Mouse (Mus musculus) urinary bladder, adult 18-20 months (tissue): ENCODE measurements at regions not wholly inside any gene's neighbourhood (a gene's known extent, or its start where the extent isn't known, plus 50 kb on each side); places are given as distances from the start of the nearest gene placed in this dataset.

Source experiments
- DNase-seq, 2 experiments: peaks; one replicate each; pipeline ENCODE4 v3.0.0; 2022; ENCODE audit warnings: low spot score in 2 of 2, mixed read lengths in 2 of 2

GRCm38 (mm10) chr6:143287322-143287721 is 120.3 kb downstream of the Etnk1 start:
- no peak for DNase-seq

- no peak for DNase-seq
These were observed 121.6 kb downstream of the Etnk1 start for GRCm38 (mm10) chr6:143288491-143289130.

GRCm38 (mm10) chr6:143293648-143294047 is 126.6 kb downstream of the Etnk1 start:
- no peak for DNase-seq

GRCm38 (mm10) chr6:143298391-143298790 is 131.4 kb downstream of the Etnk1 start:
- DNase-seq, result no peak

- DNase-seq, result no peak
These were observed 134.4 kb downstream of the Etnk1 start for GRCm38 (mm10) chr6:143301414-143301813.

- peak; percentile 32 to 37 for DNase-seq
These were observed 140.3 kb downstream of the Etnk1 start for GRCm38 (mm10) chr6:143307327-143307726.

- DNase-seq, result peak; percentile 4 to 66
These were observed 148.8 kb downstream of the Etnk1 start for GRCm38 (mm10) chr6:143315859-143316258.

GRCm38 (mm10) chr6:143320426-143320825 is 153.4 kb downstream of the Etnk1 start:
- no peak for DNase-seq

GRCm38 (mm10) chr6:143324636-143325035 is 157.6 kb downstream of the Etnk1 start:
- DNase-seq, result no peak

- no peak for DNase-seq
These were observed 160.1 kb downstream of the Etnk1 start for GRCm38 (mm10) chr6:143326956-143327722.

- DNase-seq, result no peak
These were observed 160.8 kb downstream of the Etnk1 start for GRCm38 (mm10) chr6:143327788-143328187.

- DNase-seq, result no peak
These were observed 161.2 kb downstream of the Etnk1 start for GRCm38 (mm10) chr6:143328202-143328601.

- no peak for DNase-seq
These were observed 162.1 kb downstream of the Etnk1 start for GRCm38 (mm10) chr6:143329096-143329495.

GRCm38 (mm10) chr6:143333493-143333892 is 166.5 kb downstream of the Etnk1 start:
- DNase-seq, result no peak

- no peak for DNase-seq
These were observed 169.6 kb downstream of the Etnk1 start for GRCm38 (mm10) chr6:143336574-143336973.

- no peak for DNase-seq
These were observed 182.0 kb downstream of the Etnk1 start for GRCm38 (mm10) chr6:143349000-143349399.

GRCm38 (mm10) chr6:143359320-143360032 is 192.5 kb downstream of the Etnk1 start:
- no peak for DNase-seq

- no peak for DNase-seq
These were observed 194.2 kb downstream of the Etnk1 start for GRCm38 (mm10) chr6:143361149-143361725.

GRCm38 (mm10) chr6:143361963-143362362 is 194.9 kb downstream of the Etnk1 start:
- DNase-seq, result no peak

- DNase-seq, result no peak
These were observed 198.8 kb downstream of the Etnk1 start for GRCm38 (mm10) chr6:143365840-143366239.

GRCm38 (mm10) chr6:143367804-143368203 is 200.8 kb downstream of the Etnk1 start:
- no peak for DNase-seq

- no peak for DNase-seq
These were observed 201.6 kb downstream of the Etnk1 start for GRCm38 (mm10) chr6:143368646-143369045.
